Mouse (Mus musculus): Measurements from ENCODE around the gene Abr. TPM values are rescaled to one million over a fixed set of nuclear protein-coding genes. Genes with fewer than 3 reads are reported as not detected.

Gene Abr
- polyA plus RNA-seq, 1 experiment from 2014 or later, result 76.2 TPM

- H3K27ac ChIP-seq, result no peak overlapping the region
- no peaks in the 10 kb centered on the region for H3K9me3 ChIP-seq
- H3K4me3 ChIP-seq, result no peak overlapping the region
- no peaks in the 10 kb centered on the region for H3K36me3 ChIP-seq
- no peak overlapping the region for H3K4me2 ChIP-seq (replicated peaks)
- no peaks in the 10 kb centered on the region for H3K4me1 ChIP-seq
- ATAC-seq (ENCODE audit: low FRiP score, low read depth), result no peak
- H3K27me3 ChIP-seq (replicated peaks), result no peaks in the 10 kb centered on the region
- WGBS, result 91% methylated on average over 1 of the region's 1 CpGs
- H3K9ac ChIP-seq, result no peak overlapping the region
These were observed 34.8 kb downstream of the Abr start for GRCm38 (mm10) chr11:76587333-76587732.

GRCm38 (mm10) chr11:76586119-76586518 lies 36.0 kb downstream of the Abr start:
- Histone ChIP-seq H3K27me3 (replicated peaks) (no peaks in the 10 kb centered on the region), H3K9ac (no peak overlapping the region), H3K4me3 (no peak overlapping the region), H3K27ac (no peak overlapping the region), H3K4me2 (replicated peaks) (no peak overlapping the region), H3K9me3 (no peaks in the 10 kb centered on the region), H3K4me1 (no peaks in the 10 kb centered on the region), H3K36me3 (no peaks in the 10 kb centered on the region)
- WGBS, result 9% methylated on average over 3 of the region's 3 CpGs
- no peak for ATAC-seq (ENCODE audit: low FRiP score, low read depth)

- no peaks in the 10 kb centered on the region for H3K27me3 ChIP-seq (replicated peaks)
- ATAC-seq (ENCODE audit: low FRiP score, low read depth), result 0 out of 2 replicates have a peak, but pooled peaks have one; percentile 50
- H3K9ac ChIP-seq, result no peak overlapping the region
- no peak overlapping the region for H3K27ac ChIP-seq
- no peaks in the 10 kb centered on the region for H3K36me3 ChIP-seq
- H3K4me3 ChIP-seq, result no peak overlapping the region
- WGBS, result 37% methylated on average over 12 of the region's 12 CpGs
- H3K4me1 ChIP-seq, result no peaks in the 10 kb centered on the region; the same call in 1 of the 2 replicates
- H3K4me2 ChIP-seq (replicated peaks), result no peak overlapping the region
- H3K9me3 ChIP-seq, result no peaks in the 10 kb centered on the region
These were observed 44.4 kb downstream of the Abr start for GRCm38 (mm10) chr11:76577588-76578257.

- H3K9me3 ChIP-seq, result no peaks in the 10 kb centered on the region
- H3K4me3 ChIP-seq, result no peak overlapping the region
- H3K4me1 ChIP-seq, result peaks cover 25% of the 10 kb centered on the region
- ATAC-seq (ENCODE audit: low FRiP score, low read depth), result no peak
- H3K27me3 ChIP-seq (replicated peaks), result no peaks in the 10 kb centered on the region; the same call in 1 of the 2 replicates
- no peak overlapping the region for H3K4me2 ChIP-seq (replicated peaks)
- no peak overlapping the region for H3K27ac ChIP-seq
- H3K9ac ChIP-seq, result no peak overlapping the region
- no peaks in the 10 kb centered on the region for H3K36me3 ChIP-seq
- WGBS, result 88% methylated on average over 6 of the region's 6 CpGs
These were observed 49.2 kb downstream of the Abr start for GRCm38 (mm10) chr11:76572820-76573385.

- WGBS, result 4% methylated on average over 9 of the region's 9 CpGs
- H3K9me3 ChIP-seq, result no peaks in the 10 kb centered on the region
- no peaks in the 10 kb centered on the region; the same call in 1 of the 2 replicates for H3K27me3 ChIP-seq (replicated peaks)
- peaks cover 25% of the 10 kb centered on the region for H3K4me1 ChIP-seq
- H3K4me3 ChIP-seq, result peak overlapping the region; percentile 56
- peak overlapping the region; percentile 72 for H3K9ac ChIP-seq
- no peak; the same call in 1 of the 2 replicates for ATAC-seq (ENCODE audit: low FRiP score, low read depth)
- H3K36me3 ChIP-seq, result no peaks in the 10 kb centered on the region
- peak overlapping the region; percentile 82 for H3K4me2 ChIP-seq (replicated peaks)
- H3K27ac ChIP-seq, result no peak overlapping the region
These were observed 50.5 kb downstream of the Abr start for GRCm38 (mm10) chr11:76571613-76571929.

- under 1% methylated on average over 66 of the region's 66 CpGs for WGBS
- no peak overlapping the region for H3K27ac ChIP-seq
These were observed 51.1 kb downstream of the Abr start for GRCm38 (mm10) chr11:76570741-76571612.

GRCm38 (mm10) chr11:76570201-76570731 lies 51.8 kb downstream of the Abr start:
- Histone ChIP-seq H3K27me3 (replicated peaks) (no peaks in the 10 kb centered on the region; the same call in 1 of the 2 replicates), H3K4me2 (replicated peaks) (peak overlapping the region; percentile 82), H3K27ac (no peak overlapping the region), H3K4me1 (peaks cover 29% of the 10 kb centered on the region), H3K9ac (peak overlapping the region; percentile 72), H3K4me3 (peak overlapping the region; percentile 56), H3K9me3 (no peaks in the 10 kb centered on the region), H3K36me3 (no peaks in the 10 kb centered on the region)
- WGBS, result 5% methylated on average over 10 of the region's 10 CpGs
- no peak for ATAC-seq (ENCODE audit: low FRiP score, low read depth)

More at GRCm38 (mm10) chr11:76570741-76571612, 51.1 kb downstream of the Abr start:
- Histone ChIP-seq H3K27me3 (replicated peaks) (no peaks in the 10 kb centered on the region; the same call in 1 of the 2 replicates), H3K9me3 (no peaks in the 10 kb centered on the region), H3K36me3 (no peaks in the 10 kb centered on the region), H3K4me2 (replicated peaks) (peak overlapping the region; percentile 82), H3K4me3 (peak overlapping the region; percentile 56), H3K9ac (peak overlapping the region; percentile 72), H3K4me1 (peaks cover 27% of the 10 kb centered on the region)
- peak; percentile 85 for ATAC-seq (ENCODE audit: low FRiP score, low read depth)

DNA sequence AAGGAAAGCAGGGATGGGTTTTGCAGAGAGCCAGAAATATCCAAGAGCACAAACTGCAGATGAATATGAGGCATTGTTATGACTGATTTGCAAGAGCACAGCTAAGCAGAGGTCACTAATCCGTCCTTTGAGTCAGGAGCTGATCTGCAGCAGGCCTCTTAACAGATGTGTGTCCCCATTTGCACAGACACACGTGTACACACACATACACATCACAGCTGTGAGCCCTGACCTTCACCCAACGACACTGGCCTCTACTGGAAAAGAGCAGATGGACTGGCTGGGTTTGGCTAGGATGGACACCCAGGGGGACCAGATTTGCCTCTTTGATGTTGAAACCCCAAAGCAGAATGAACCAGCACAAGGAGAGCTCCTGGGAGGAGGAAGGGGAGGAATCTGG lies 52.7 kb downstream of the Abr start:
- H3K27ac ChIP-seq, result no peak overlapping the region
- H3K27me3 ChIP-seq (replicated peaks), result no peaks in the 10 kb centered on the region; the same call in 1 of the 2 replicates
- 0 out of 2 replicates have a peak overlapping the region, but pooled peaks have one; percentile 56 for H3K4me3 ChIP-seq
- peaks cover 29% of the 10 kb centered on the region for H3K4me1 ChIP-seq
- ATAC-seq (ENCODE audit: low FRiP score, low read depth), result no peak
- 53% methylated on average over 3 of the region's 3 CpGs for WGBS
- H3K36me3 ChIP-seq, result no peaks in the 10 kb centered on the region
- H3K9me3 ChIP-seq, result no peaks in the 10 kb centered on the region
- peak overlapping the region; percentile 82 for H3K4me2 ChIP-seq (replicated peaks)
- H3K9ac ChIP-seq, result no peak overlapping the region

DNA sequence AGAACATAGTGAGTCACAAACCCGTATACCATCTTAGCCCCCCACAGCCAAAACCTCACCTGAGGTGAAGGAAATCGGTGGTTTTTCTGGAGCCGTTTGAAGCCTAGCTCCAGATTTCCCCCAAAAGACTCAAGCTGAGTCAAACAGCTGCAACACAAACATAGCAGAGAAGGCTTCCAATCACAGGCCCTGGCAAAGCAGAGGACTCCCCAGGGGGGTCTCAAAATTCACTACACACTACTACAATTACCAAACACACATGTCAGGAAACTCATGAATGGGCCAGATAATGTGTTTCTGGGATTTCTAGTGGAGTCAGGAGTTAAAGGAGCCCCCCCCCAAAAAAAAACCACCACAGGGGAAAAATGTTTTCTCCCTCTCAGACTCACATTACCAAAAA lies 56.0 kb downstream of the Abr start:
- Histone ChIP-seq H3K9me3 (no peaks in the 10 kb centered on the region), H3K4me2 (replicated peaks) (no peak overlapping the region), H3K4me1 (peaks cover 33% of the 10 kb centered on the region), H3K36me3 (no peaks in the 10 kb centered on the region), H3K4me3 (no peak overlapping the region), H3K9ac (no peak overlapping the region), H3K27me3 (replicated peaks) (no peaks in the 10 kb centered on the region), H3K27ac (no peak overlapping the region)
- no peak for ATAC-seq (ENCODE audit: low FRiP score, low read depth)
- WGBS, result 62% methylated on average over 3 of the region's 3 CpGs

DNA sequence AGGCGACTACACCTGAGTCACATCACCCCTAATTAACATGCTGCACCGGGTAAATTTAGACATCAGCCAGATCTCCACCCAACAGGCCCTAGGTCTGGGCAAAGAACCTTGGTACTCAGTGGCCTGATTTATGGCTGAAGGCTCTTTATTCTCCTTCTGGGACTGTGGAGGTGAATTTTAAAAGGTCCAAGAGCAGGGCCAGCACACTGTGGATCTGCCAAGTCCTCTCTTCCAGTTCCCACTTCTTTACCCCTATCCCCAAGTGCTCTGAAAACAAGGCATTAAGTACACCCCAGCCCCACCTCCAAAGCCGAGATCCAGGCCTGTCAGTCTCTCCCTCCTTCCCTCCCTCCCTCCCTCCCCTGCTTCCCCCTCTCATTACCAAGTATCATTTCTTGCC lies 59.5 kb downstream of the Abr start:
- no peak overlapping the region for H3K9ac ChIP-seq
- no peaks in the 10 kb centered on the region for H3K27me3 ChIP-seq (replicated peaks)
- no peak for ATAC-seq (ENCODE audit: low FRiP score, low read depth)
- H3K9me3 ChIP-seq, result no peaks in the 10 kb centered on the region
- 0 out of 2 replicates have a peak, but pooled peaks cover 4% of the 10 kb centered on the region for H3K36me3 ChIP-seq
- no peak overlapping the region for H3K27ac ChIP-seq
- H3K4me1 ChIP-seq, result peaks cover 15% of the 10 kb centered on the region
- WGBS, result 25% methylated on average over 3 of the region's 3 CpGs
- H3K4me2 ChIP-seq (replicated peaks), result no peak overlapping the region
- H3K4me3 ChIP-seq, result no peak overlapping the region

DNA sequence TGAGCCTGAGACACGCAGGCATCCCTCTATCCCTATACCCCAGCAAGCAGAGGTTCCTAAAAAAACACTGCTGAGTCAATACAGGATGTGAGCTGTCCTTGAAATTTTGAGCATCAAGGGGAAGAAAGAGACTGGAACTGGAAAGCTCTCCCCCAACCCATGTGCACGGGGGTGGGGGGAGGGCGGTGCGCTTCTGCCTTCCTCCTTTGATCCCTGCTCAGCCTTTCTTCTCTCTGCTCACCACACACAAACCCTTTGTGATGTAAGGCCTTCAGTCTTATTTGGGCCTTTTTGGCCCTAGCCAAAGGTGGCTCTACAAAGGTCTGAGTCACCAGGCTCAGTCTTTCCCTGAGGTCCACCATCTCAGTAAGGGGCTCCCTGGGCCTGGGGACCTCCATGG lies 59.9 kb downstream of the Abr start:
- WGBS, result 17% methylated on average over 4 of the region's 4 CpGs
- no peak for ATAC-seq (ENCODE audit: low FRiP score, low read depth)
- no peak overlapping the region for H3K27ac ChIP-seq

DNA sequence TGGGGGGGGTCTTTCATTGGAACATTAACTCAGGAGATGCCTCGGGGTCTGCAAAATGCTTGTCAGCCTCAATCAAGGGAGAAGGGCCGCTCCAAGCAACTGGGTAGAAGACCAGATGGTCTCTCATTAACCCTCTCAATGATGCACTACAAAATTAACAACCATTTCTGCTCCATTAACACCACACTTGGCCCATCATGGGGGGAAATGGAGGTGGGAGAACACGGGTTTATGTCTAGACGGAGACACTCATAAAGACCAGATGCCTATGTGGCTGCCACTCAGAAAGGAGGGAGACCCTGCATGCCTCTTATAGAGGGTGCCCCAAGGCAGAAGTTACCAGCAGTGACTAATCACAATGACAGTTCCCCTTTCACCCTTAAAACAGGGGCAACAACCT lies 64.3 kb downstream of the Abr start:
- no peak overlapping the region for H3K9ac ChIP-seq
- WGBS, result 60% methylated on average over 4 of the region's 4 CpGs
- H3K4me3 ChIP-seq, result no peak overlapping the region
- no peak overlapping the region for H3K27ac ChIP-seq
- H3K36me3 ChIP-seq, result 0 out of 2 replicates have a peak, but pooled peaks cover 4% of the 10 kb centered on the region
- ATAC-seq (ENCODE audit: low FRiP score, low read depth), result no peak
- H3K4me1 ChIP-seq, result peaks cover 11% of the 10 kb centered on the region
- H3K27me3 ChIP-seq (replicated peaks), result no peaks in the 10 kb centered on the region
- no peak overlapping the region for H3K4me2 ChIP-seq (replicated peaks)
- H3K9me3 ChIP-seq, result no peaks in the 10 kb centered on the region

More for the DNA sequence above, 59.9 kb downstream of the Abr start:
- H3K27me3 ChIP-seq (replicated peaks), result no peaks in the 10 kb centered on the region
- no peak overlapping the region for H3K4me2 ChIP-seq (replicated peaks)
- H3K36me3 ChIP-seq, result 0 out of 2 replicates have a peak, but pooled peaks cover 4% of the 10 kb centered on the region
- no peak overlapping the region for H3K4me3 ChIP-seq
- H3K4me1 ChIP-seq, result peaks cover 15% of the 10 kb centered on the region
- H3K9ac ChIP-seq, result no peak overlapping the region
- H3K9me3 ChIP-seq, result no peaks in the 10 kb centered on the region
